Mouse (Mus musculus) heart, adult 11 months (tissue): ENCODE measurements around the gene Ryr3.

ENCODE experiments used
- DNase-seq: peaks from one replicate; pipeline ENCODE4 v3.0.0; 2022

The Ryr3 gene

GRCm38 (mm10) chr2:112765046-112765445 is 451.9 kb downstream of the Ryr3 start:
- peak; percentile 89 for DNase-seq

GRCm38 (mm10) chr2:112764274-112764673 is 452.6 kb downstream of the Ryr3 start:
- peak; percentile 77 for DNase-seq

GRCm38 (mm10) chr2:112762006-112762405 is 454.9 kb downstream of the Ryr3 start:
- peak; percentile 46 for DNase-seq

GRCm38 (mm10) chr2:112761196-112761913 is 455.5 kb downstream of the Ryr3 start:
- peak; percentile 87 for DNase-seq

GRCm38 (mm10) chr2:112760692-112761091 is 456.2 kb downstream of the Ryr3 start:
- DNase-seq = peak; percentile 61

GRCm38 (mm10) chr2:112759678-112760077 is 457.2 kb downstream of the Ryr3 start:
- peak; percentile 21 for DNase-seq

GRCm38 (mm10) chr2:112758732-112759131 is 458.2 kb downstream of the Ryr3 start:
- DNase-seq = no peak

GRCm38 (mm10) chr2:112753316-112753715 is 463.6 kb downstream of the Ryr3 start:
- DNase-seq = peak; percentile 75

GRCm38 (mm10) chr2:112751416-112751815 is 465.5 kb downstream of the Ryr3 start:
- no peak for DNase-seq

- peak; percentile 23 for DNase-seq
Measured at GRCm38 (mm10) chr2:112748532-112748931, 468.4 kb downstream of the Ryr3 start.

- DNase-seq = peak; percentile 25
Measured at GRCm38 (mm10) chr2:112732942-112733341, 484.0 kb downstream of the Ryr3 start.

GRCm38 (mm10) chr2:112727842-112728241 is 489.1 kb downstream of the Ryr3 start:
- DNase-seq = peak; percentile 1

GRCm38 (mm10) chr2:112721217-112721616 is 495.7 kb downstream of the Ryr3 start:
- DNase-seq = no peak

- DNase-seq = no peak
Measured at GRCm38 (mm10) chr2:112720715-112721114, 496.2 kb downstream of the Ryr3 start.

GRCm38 (mm10) chr2:112714648-112715047 is 502.2 kb downstream of the Ryr3 start:
- no peak for DNase-seq

GRCm38 (mm10) chr2:112681817-112682216 is 535.1 kb downstream of the Ryr3 start:
- DNase-seq = no peak

- DNase-seq = no peak
Measured at GRCm38 (mm10) chr2:112677246-112677645, 539.6 kb downstream of the Ryr3 start.

- DNase-seq = peak; percentile 96
Measured at GRCm38 (mm10) chr2:112676721-112677120, 540.2 kb downstream of the Ryr3 start.

GRCm38 (mm10) chr2:112676175-112676574 is 540.7 kb downstream of the Ryr3 start:
- no peak for DNase-seq

GRCm38 (mm10) chr2:112669461-112669860 is 547.4 kb downstream of the Ryr3 start:
- no peak for DNase-seq

- no peak for DNase-seq
Measured at GRCm38 (mm10) chr2:112656131-112656530, 560.8 kb downstream of the Ryr3 start.

- DNase-seq = peak; percentile 95
Measured at GRCm38 (mm10) chr2:112653836-112654235, 563.1 kb downstream of the Ryr3 start.

- DNase-seq = peak; percentile 95
Measured at GRCm38 (mm10) chr2:112637206-112637605, 579.7 kb downstream of the Ryr3 start.

GRCm38 (mm10) chr2:112632536-112632935 is 584.4 kb downstream of the Ryr3 start:
- peak; percentile 43 for DNase-seq

GRCm38 (mm10) chr2:112630669-112631068 is 586.2 kb downstream of the Ryr3 start:
- no peak for DNase-seq
